Mouse (Mus musculus): ENCODE data around the gene Fyn. TPM values are rescaled to one million over a fixed set of nuclear protein-coding genes. Genes with fewer than 3 reads are reported as not detected.

Gene Fyn
- polyA plus RNA-seq, 1 experiment from 2014 or later = 21.3 TPM

DNA sequence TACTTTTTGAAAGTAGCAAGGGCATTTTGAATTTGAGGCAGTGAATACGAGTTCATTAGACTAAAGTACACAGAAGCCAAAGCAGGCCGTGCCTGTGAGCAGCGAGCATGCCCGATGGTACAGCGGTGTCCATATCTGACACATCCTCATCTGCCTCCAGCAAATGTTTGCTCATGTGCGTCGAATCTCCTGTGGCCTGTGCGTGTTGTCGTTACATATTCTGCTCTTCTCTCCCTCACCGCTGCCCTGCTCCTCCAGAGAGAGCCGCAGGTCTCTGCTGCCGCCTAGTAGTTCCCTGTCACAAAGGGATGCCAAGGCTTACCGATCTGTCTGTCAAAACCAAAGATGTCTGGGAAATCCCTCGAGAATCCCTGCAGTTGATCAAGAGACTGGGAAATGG lies 160.5 kb downstream of the Fyn start:
- H3K9ac ChIP-seq = no peak overlapping the region
- no peak overlapping the region for H3K4me3 ChIP-seq (replicated peaks)
- WGBS = 88% methylated on average over 14 of the region's 14 CpGs
- no peak for ATAC-seq
- H3K4me2 ChIP-seq (replicated peaks) = no peak overlapping the region
- H3K9me3 ChIP-seq = no peaks in the 10 kb centered on the region
- H3K27ac ChIP-seq = no peak overlapping the region
- no peaks in the 10 kb centered on the region for H3K36me3 ChIP-seq
- peaks cover 14% of the 10 kb centered on the region for H3K4me1 ChIP-seq (replicated peaks)
- H3K27me3 ChIP-seq (replicated peaks) = no peaks in the 10 kb centered on the region

DNA sequence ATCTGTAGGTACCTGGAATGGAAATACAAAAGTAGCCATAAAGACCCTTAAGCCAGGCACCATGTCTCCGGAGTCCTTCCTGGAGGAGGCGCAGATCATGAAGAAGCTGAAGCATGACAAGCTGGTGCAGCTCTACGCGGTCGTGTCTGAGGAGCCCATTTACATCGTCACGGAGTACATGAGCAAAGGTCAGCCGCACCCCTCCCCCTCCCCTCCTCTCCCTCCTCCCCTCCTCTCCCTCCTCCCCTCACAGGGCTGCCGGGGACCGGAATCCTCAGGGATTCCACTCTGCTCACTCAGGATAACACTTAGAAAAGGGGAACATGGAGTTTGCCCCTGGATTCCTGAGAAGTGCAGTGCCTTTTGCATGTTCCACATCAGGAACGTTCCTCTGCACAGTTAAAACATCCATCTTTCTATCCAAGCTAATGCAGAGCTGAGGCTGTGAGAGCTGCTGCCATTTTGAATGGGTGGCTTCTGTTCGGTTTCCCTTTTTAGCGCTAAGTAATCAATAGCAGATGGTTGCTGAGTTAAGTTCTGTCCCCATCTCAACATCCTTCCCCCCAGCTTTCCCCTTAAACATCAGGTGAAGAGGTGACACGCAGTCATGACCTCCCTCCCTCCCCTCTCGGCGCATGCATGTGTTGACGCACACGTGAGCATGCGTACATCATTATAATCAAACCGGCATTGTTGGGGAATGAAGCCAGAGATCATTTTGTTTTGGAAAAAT lies 163.5 kb downstream of the Fyn start:
- H3K9ac ChIP-seq = no peak overlapping the region
- H3K27ac ChIP-seq = no peak overlapping the region
- no peak overlapping the region for H3K4me2 ChIP-seq (replicated peaks)
- H3K36me3 ChIP-seq = no peaks in the 10 kb centered on the region
- H3K27me3 ChIP-seq (replicated peaks) = no peaks in the 10 kb centered on the region
- peaks cover 35% of the 10 kb centered on the region for H3K4me1 ChIP-seq (replicated peaks)
- ATAC-seq = 0 out of 2 replicates have a peak, but pooled peaks have one; percentile 16
- WGBS = 58% methylated on average over 20 of the region's 20 CpGs
- no peak overlapping the region for H3K4me3 ChIP-seq (replicated peaks)
- no peaks in the 10 kb centered on the region for H3K9me3 ChIP-seq

DNA sequence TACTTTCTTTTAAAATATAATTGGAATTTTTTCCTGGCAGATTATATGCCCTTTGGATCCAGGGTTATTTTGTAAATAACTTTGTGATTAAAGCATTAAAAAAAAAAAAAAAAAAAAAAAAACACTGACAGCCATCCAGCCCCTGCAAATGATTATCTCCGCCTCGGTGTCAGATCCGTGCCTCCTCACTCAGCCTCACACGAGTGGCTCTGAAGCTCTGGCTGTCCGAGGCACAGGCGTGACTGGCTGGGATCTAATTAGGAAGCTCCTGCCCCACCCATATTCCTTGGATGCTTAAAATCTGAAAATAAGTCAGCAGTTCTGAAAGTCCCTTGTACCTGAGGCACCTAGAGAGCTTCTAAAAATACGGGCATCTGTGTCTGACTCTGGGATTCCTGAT lies 164.2 kb downstream of the Fyn start:
- no peaks in the 10 kb centered on the region for H3K9me3 ChIP-seq
- peaks cover 31% of the 10 kb centered on the region for H3K4me1 ChIP-seq (replicated peaks)
- H3K27ac ChIP-seq = no peak overlapping the region
- H3K4me3 ChIP-seq (replicated peaks) = no peak overlapping the region
- no peak overlapping the region for H3K9ac ChIP-seq
- no peak for ATAC-seq
- no peaks in the 10 kb centered on the region for H3K36me3 ChIP-seq
- H3K27me3 ChIP-seq (replicated peaks) = no peaks in the 10 kb centered on the region
- WGBS = 73% methylated on average over 7 of the region's 7 CpGs
- H3K4me2 ChIP-seq (replicated peaks) = no peak overlapping the region

DNA sequence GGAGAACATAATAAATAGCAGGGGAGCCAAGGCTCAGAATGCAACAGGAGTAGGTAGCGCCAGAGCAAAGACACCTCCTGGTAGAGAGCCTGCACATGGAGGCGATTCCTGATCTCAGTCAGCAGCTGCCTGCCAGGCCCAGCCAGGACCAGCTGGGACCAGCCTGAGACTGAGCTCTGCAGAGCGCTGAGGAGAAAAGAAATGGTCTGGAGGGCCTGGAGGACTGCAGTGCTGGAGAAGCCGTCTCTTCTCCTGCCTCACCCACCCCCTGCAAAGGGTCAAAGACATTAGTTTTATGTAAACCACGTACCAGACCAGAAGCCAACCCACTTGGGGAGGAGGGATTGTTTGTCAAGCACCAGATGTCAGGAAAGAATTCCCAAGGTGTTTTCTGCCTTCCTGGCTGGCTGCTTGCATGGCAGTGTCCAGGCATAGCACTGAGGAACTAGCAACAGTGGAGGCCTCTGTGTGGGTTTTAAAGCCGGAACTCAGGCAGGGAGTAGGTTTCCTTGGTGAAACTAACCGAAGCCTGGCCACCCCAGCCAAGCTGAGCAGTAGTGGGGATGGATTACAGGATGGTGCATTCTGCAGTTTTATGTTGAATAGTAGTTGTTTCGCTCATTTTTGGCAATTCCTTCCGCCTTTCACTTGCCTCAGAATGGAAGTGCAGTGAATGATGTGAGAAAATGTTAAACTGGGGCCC lies 165.8 kb downstream of the Fyn start:
- ATAC-seq = peak; percentile 68
- Histone ChIP-seq H3K4me3 (replicated peaks) (no peak overlapping the region), H3K9me3 (no peaks in the 10 kb centered on the region), H3K27me3 (replicated peaks) (no peaks in the 10 kb centered on the region), H3K4me1 (replicated peaks) (peaks cover 36% of the 10 kb centered on the region), H3K9ac (no peak overlapping the region), H3K4me2 (replicated peaks) (no peak overlapping the region), H3K27ac (peak overlapping the region; percentile 59), H3K36me3 (no peaks in the 10 kb centered on the region)
- 35% methylated on average over 9 of the region's 9 CpGs for WGBS

DNA sequence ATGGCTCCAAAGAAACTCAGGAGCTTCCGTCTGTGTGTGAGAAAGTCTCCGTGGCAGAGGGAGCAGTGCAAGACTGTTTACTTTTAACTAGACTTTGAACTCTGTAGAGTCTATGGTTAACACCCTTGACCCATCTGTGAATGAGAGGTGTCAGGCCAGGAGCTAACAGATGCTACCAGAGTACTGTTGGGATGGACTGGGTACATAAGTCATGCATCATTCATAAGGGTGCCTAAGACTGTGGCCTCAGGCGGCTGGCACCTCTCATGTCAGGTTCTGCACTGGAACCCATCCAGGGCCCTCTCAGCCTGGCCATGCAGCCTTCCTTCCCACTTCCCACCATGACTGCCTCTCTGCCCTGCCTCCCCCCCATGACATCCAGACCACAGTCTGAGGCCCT lies 166.7 kb downstream of the Fyn start:
- no peaks in the 10 kb centered on the region for H3K9me3 ChIP-seq
- peak; percentile 66 for ATAC-seq
- peak overlapping the region; percentile 45 for H3K27ac ChIP-seq
- 44% methylated on average over 3 of the region's 3 CpGs for WGBS
- peaks cover 38% of the 10 kb centered on the region for H3K4me1 ChIP-seq (replicated peaks)
- H3K27me3 ChIP-seq (replicated peaks) = no peaks in the 10 kb centered on the region
- H3K4me2 ChIP-seq (replicated peaks) = no peak overlapping the region
- no peaks in the 10 kb centered on the region for H3K36me3 ChIP-seq
- no peak overlapping the region for H3K9ac ChIP-seq
- no peak overlapping the region for H3K4me3 ChIP-seq (replicated peaks)

DNA sequence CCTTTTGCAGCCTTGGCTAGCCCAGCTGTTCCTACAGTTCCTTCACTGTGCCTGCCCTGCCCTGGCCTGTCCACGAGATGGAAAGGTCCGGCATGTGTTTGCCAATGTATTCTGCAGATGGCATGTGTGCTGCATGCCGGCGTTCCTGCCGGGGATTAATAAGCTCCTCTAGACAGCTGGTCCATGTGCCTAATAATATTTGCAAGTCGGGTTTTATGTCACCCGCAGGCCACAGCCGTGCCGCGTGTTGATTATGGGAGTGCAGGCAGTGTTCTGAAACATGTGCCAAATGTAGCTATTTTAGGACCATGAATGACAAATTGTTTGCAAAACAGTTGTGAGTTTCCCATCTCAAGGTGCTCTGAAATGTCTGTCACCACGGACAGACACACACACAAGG lies 167.6 kb downstream of the Fyn start:
- 65% methylated on average over 11 of the region's 11 CpGs for WGBS
- no peak for ATAC-seq
- peak overlapping the region; percentile 42; the same call in 1 of the 2 replicates for H3K27ac ChIP-seq

DNA sequence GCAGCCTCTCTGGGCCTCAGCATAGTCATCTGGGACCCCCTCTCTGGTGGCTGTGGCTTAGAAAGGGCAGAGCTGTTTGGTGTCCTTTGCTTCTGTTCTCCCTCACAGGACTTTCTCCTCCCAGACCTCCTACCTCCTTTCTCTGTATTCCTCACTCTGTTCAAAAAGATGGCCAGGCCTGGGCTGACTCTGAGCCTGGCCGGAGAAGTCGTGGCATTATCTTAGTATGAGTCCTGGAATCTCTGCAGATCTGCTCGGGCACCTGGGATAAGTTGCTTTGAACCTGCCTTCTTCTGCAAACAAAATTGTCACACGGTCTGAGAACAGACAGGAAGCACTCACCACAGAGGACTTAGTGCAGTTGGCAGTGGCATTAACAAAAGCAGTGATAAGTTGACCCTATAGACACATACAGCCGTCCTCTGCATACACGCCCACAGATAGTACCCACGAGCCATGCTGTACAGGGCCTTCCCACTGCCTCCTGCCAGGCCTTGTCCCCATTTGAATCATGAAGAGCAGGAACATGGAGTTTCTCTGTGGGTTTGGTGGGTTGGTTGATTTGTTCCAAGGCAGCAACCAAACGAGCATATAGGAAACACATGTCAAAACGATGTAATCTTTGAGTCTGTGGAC lies 171.5 kb downstream of the Fyn start:
- Histone ChIP-seq H3K27me3 (replicated peaks) (no peaks in the 10 kb centered on the region), H3K36me3 (0 out of 2 replicates have a peak, but pooled peaks cover 4% of the 10 kb centered on the region), H3K4me2 (replicated peaks) (no peak overlapping the region), H3K4me3 (replicated peaks) (no peak overlapping the region), H3K9me3 (no peaks in the 10 kb centered on the region), H3K27ac (peak overlapping the region; percentile 32; the same call in 1 of the 2 replicates), H3K4me1 (replicated peaks) (peaks cover 51% of the 10 kb centered on the region), H3K9ac (no peak overlapping the region)
- no peak for ATAC-seq
- 51% methylated on average over 9 of the region's 9 CpGs for WGBS

More for the DNA sequence above, 167.6 kb downstream of the Fyn start:
- Histone ChIP-seq H3K4me1 (replicated peaks) (peaks cover 43% of the 10 kb centered on the region), H3K27me3 (replicated peaks) (no peaks in the 10 kb centered on the region), H3K9me3 (no peaks in the 10 kb centered on the region), H3K36me3 (no peaks in the 10 kb centered on the region), H3K4me3 (replicated peaks) (no peak overlapping the region), H3K9ac (no peak overlapping the region), H3K4me2 (replicated peaks) (no peak overlapping the region)

DNA sequence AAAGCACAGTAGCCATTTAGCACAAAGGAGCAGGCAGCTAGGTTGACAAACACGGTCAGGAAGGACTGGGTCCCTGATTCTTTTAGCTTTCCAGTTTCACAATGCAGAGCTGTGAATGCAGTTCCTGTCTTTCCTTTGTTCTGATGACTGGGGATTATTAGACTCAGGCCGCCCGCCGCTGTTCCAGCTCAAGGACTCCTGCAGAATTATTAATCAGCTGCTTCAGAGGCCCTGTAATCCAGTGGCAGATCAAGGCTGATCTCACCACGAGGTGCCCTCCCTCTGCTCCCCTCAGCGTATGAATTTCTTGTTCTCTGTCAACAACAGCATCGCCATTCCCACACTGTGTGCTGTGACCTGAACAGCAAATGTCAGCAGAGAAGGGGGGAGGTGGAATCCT lies 172.3 kb downstream of the Fyn start:
- H3K27ac ChIP-seq = peak overlapping the region; percentile 78

DNA sequence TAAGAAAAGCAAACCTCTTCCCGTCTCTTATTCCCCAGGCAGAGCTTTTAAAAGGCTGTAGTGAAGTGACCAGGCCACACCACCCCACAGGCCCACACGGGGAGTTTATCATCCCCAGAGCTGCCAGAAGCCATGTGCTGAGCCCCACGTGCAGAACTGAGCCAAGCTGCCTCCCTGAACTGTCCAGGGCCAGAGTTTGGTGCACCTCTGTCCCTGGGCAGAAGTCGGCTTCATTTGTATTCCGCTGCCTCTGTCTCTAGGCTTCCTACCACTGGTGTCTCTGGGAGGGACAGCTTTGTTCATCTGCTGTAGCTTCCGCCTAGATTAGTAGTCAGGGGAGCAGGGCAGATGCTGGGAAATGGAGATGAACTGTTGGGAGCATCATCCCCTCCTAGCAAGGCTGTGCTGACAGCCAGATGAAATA lies 172.8 kb downstream of the Fyn start:
- Histone ChIP-seq H3K9ac (no peak overlapping the region), H3K4me2 (replicated peaks) (no peak overlapping the region), H3K9me3 (no peaks in the 10 kb centered on the region), H3K36me3 (0 out of 2 replicates have a peak, but pooled peaks cover 4% of the 10 kb centered on the region), H3K4me3 (replicated peaks) (no peak overlapping the region), H3K27ac (peak overlapping the region; percentile 78), H3K4me1 (replicated peaks) (peaks cover 39% of the 10 kb centered on the region), H3K27me3 (replicated peaks) (no peaks in the 10 kb centered on the region)
- WGBS = 48% methylated on average over 6 of the region's 6 CpGs
- peak; percentile 11; the same call in 1 of the 2 replicates for ATAC-seq

More for the DNA sequence above, 172.3 kb downstream of the Fyn start:
- H3K27me3 ChIP-seq (replicated peaks) = no peaks in the 10 kb centered on the region
- WGBS = 21% methylated on average over 7 of the region's 7 CpGs
- H3K36me3 ChIP-seq = 0 out of 2 replicates have a peak, but pooled peaks cover 4% of the 10 kb centered on the region
- H3K4me3 ChIP-seq (replicated peaks) = no peak overlapping the region
- H3K9ac ChIP-seq = no peak overlapping the region
- peak; percentile 47 for ATAC-seq
- H3K9me3 ChIP-seq = no peaks in the 10 kb centered on the region
- no peak overlapping the region for H3K4me2 ChIP-seq (replicated peaks)
- peaks cover 44% of the 10 kb centered on the region for H3K4me1 ChIP-seq (replicated peaks)

DNA sequence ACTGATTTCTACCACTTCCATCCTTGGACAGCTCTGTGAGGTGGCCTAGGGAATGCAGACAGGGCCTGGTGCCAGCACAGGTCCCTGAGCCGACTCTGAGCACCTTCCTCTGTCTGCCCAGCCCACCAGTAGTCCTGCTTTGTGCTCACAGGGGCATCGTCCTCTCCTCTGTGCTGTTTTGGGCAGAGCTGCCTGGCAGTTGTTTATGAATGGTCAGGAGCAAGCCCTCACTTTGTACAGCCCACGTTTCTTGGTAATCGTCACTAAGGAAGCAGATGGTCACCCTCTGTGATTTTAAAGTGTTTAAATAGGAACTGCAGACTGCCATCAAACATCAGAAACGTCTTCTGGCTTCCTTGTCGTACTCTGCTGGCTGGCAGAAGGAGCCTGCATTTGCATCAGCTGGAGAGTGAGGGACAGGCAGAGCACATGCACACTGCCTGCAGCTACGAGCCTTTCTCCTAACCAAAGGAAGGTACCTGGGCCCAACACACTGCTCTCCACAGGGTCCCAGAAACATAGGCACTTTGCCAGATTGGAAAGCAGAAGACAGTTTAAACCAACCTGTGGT lies 173.4 kb downstream of the Fyn start:
- Histone ChIP-seq H3K4me2 (replicated peaks) (no peak overlapping the region), H3K9me3 (no peaks in the 10 kb centered on the region), H3K9ac (no peak overlapping the region), H3K27me3 (replicated peaks) (no peaks in the 10 kb centered on the region), H3K27ac (peak overlapping the region; percentile 78), H3K4me1 (replicated peaks) (peaks cover 37% of the 10 kb centered on the region), H3K4me3 (replicated peaks) (no peak overlapping the region), H3K36me3 (0 out of 2 replicates have a peak, but pooled peaks cover 4% of the 10 kb centered on the region)
- ATAC-seq = no peak
- 35% methylated on average over 7 of the region's 7 CpGs for WGBS

DNA sequence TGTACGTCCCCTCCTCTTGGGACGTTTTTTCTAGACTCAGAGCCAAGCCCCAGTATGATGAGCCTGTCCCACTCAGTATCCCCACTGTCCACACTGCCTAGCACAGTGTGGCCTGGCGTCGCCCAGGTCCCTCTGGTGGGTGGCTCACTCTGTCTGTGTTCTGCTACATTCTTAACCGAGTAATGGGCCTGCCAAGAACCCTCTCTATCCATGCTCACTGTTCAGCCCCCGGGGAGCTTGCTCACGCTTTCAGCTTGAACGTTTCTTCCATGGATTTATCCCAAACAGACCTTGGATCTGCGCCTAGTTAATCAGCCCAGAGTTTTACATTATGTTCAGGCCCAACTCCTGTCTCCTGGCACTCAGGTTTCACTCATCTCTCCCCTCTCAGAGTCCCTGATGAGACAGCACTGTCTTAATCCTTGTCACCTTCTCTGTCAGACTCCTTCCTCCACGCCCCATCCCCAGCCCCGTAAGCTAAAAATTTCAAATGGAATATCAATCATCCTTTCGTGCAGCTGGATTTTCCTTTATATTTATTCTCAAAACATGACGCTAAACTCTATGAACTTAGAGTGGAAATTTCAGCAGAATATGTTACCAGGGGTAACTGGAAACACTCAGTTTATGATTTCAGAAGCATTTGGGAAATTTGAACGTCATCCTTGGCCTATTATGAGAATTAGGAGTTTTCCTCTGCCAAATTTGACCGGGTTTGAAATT lies 174.0 kb downstream of the Fyn start:
- Histone ChIP-seq H3K36me3 (0 out of 2 replicates have a peak, but pooled peaks cover 4% of the 10 kb centered on the region), H3K4me2 (replicated peaks) (no peak overlapping the region), H3K4me1 (replicated peaks) (peaks cover 42% of the 10 kb centered on the region), H3K9me3 (no peaks in the 10 kb centered on the region), H3K27me3 (replicated peaks) (no peaks in the 10 kb centered on the region), H3K4me3 (replicated peaks) (no peak overlapping the region), H3K27ac (peak overlapping the region; percentile 78), H3K9ac (no peak overlapping the region)
- WGBS = 54% methylated on average over 15 of the region's 15 CpGs
- no peak for ATAC-seq
